ENCODE assay signal across 26 mouse cellular contexts in genomic region chr13:39250096-39250495, GRCm38 (mm10).
DNase-seq lines count a peak whose midpoint lies in the region; ATAC-seq lines count a peak whose summit lies in the region.
"Had no signal": no experiment of that assay in that cellular context is flagged by ENCODE, and none has a peak within 500 bp of the region (broad histone marks: within the 10 kb centered on the region; RNA-seq: fewer than 3 reads in every experiment).

No protein-coding gene starts in this region.

- H3K9ac ChIP-seq in midbrain, embryonic 11.5 days (ENCODE audit: low read length): no peak overlapping the region
- no peak overlapping the region for H3K9ac ChIP-seq in midbrain, embryonic 13.5 days (replicated peaks)
- no peak overlapping the region for H3K9ac ChIP-seq in forebrain, embryonic 14.5 days (ENCODE audit: low read length)
- H3K9ac ChIP-seq: embryonic facial prominence, embryonic 13.5 days; embryonic facial prominence, embryonic 15.5 days; forebrain, embryonic 12.5 days; forebrain, embryonic 15.5 days; forebrain, postnatal 0 days had no signal

- H3K4me1 ChIP-seq in midbrain, embryonic 11.5 days (ENCODE audit: control insufficient read depth, insufficient read depth, low read length): no peaks in the 10 kb centered on the region
- H3K4me1 ChIP-seq in midbrain, embryonic 13.5 days (replicated peaks): no peaks in the 10 kb centered on the region
- H3K4me1 ChIP-seq in forebrain, embryonic 14.5 days (ENCODE audit: control insufficient read depth, insufficient read depth, low read length): no peaks in the 10 kb centered on the region
- H3K4me1 ChIP-seq: embryonic facial prominence, embryonic 15.5 days; forebrain, embryonic 10.5 days; forebrain, embryonic 12.5 days; forebrain, embryonic 15.5 days had no signal

- no peak overlapping the region for H3K4me3 ChIP-seq in midbrain, embryonic 11.5 days (ENCODE audit: low read depth, low read length)
- no peak overlapping the region for H3K4me3 ChIP-seq in midbrain, embryonic 13.5 days (replicated peaks)
- no peak overlapping the region for H3K4me3 ChIP-seq in forebrain, embryonic 14.5 days (ENCODE audit: low read depth, low read length)
- H3K4me3 ChIP-seq: embryonic facial prominence, embryonic 13.5 days; embryonic facial prominence, embryonic 15.5 days; erythroblast, embryonic 14.5 days; forebrain, embryonic 10.5 days; forebrain, embryonic 12.5 days; forebrain, embryonic 15.5 days had no signal

- peak; percentile 2 for DNase-seq in midbrain, embryonic 11.5 days (ENCODE audit: low spot score, missing footprints)
- DNase-seq in 3T3-L1 (ENCODE audit: low read depth, low spot score) (peak; percentile 65), NIH3T3 (ENCODE audit: low read depth) (peak; percentile 24)
- no peak for DNase-seq in forebrain, embryonic 14.5 days (ENCODE audit: low spot score)
- DNase-seq: adrenal gland, adult 2 months; adrenal gland, postnatal 10 days; adrenal gland, postnatal 25 days; B cell, adult 2 months; cerebellum, adult 11 months; cerebellum, adult 18-20 months; cerebellum, adult 8-10 months; cerebellum, adult 9-11 months; cerebellum, postnatal 14 days; cerebellum, postnatal 36 days; embryo, embryonic 11 days; forebrain, postnatal 0 days had no signal

- no peak for ATAC-seq in midbrain, embryonic 11.5 days (ENCODE audit: low FRiP score)
- no peak for ATAC-seq in midbrain, embryonic 13.5 days
- no peak for ATAC-seq in forebrain, embryonic 14.5 days
- ATAC-seq: CD4-positive, CD25-positive, alpha-beta regulatory T cell, adult 4 months; forebrain, embryonic 15.5 days; forebrain, postnatal 0 days had no signal

- no peaks in the 10 kb centered on the region for H3K36me3 ChIP-seq in midbrain, embryonic 11.5 days (ENCODE audit: control insufficient read depth, insufficient read depth, low read length)
- no peaks in the 10 kb centered on the region for H3K36me3 ChIP-seq in midbrain, embryonic 13.5 days
- no peaks in the 10 kb centered on the region for H3K36me3 ChIP-seq in forebrain, embryonic 14.5 days (ENCODE audit: control insufficient read depth, insufficient read depth, low read length)
- H3K36me3 ChIP-seq: embryonic facial prominence, embryonic 13.5 days; embryonic facial prominence, embryonic 15.5 days; forebrain, embryonic 10.5 days; forebrain, embryonic 12.5 days; forebrain, embryonic 15.5 days; G1E had no signal

- H3K9me3 ChIP-seq in midbrain, embryonic 11.5 days (ENCODE audit: control insufficient read depth, low read length): no peaks in the 10 kb centered on the region
- H3K9me3 ChIP-seq in midbrain, embryonic 13.5 days: no peaks in the 10 kb centered on the region
- no peaks in the 10 kb centered on the region for H3K9me3 ChIP-seq in forebrain, embryonic 14.5 days (replicated peaks; ENCODE audit: control insufficient read depth, low read length)
- H3K9me3 ChIP-seq: embryonic facial prominence, embryonic 13.5 days; embryonic facial prominence, embryonic 15.5 days; forebrain, embryonic 10.5 days; forebrain, embryonic 12.5 days; forebrain, embryonic 15.5 days had no signal

- no peak overlapping the region for H3K4me2 ChIP-seq in midbrain, embryonic 11.5 days
- no peak overlapping the region for H3K4me2 ChIP-seq in midbrain, embryonic 13.5 days (replicated peaks)
- no peak overlapping the region for H3K4me2 ChIP-seq in forebrain, embryonic 14.5 days (ENCODE audit: low read length)
- H3K4me2 ChIP-seq: embryonic facial prominence, embryonic 13.5 days; embryonic facial prominence, embryonic 15.5 days; forebrain, embryonic 12.5 days; forebrain, embryonic 15.5 days had no signal

- H3K27ac ChIP-seq in midbrain, embryonic 11.5 days (ENCODE audit: low read depth, low read length): no peak overlapping the region
- H3K27ac ChIP-seq in midbrain, embryonic 13.5 days: no peak overlapping the region
- H3K27ac ChIP-seq in forebrain, embryonic 14.5 days (ENCODE audit: low read depth, low read length): no peak overlapping the region
- H3K27ac ChIP-seq: embryonic facial prominence, embryonic 13.5 days; embryonic facial prominence, embryonic 15.5 days; forebrain, embryonic 10.5 days; forebrain, embryonic 12.5 days; forebrain, embryonic 15.5 days had no signal

- no peaks in the 10 kb centered on the region for H3K27me3 ChIP-seq in midbrain, embryonic 11.5 days (ENCODE audit: control insufficient read depth, insufficient read depth, low read length)
- no peaks in the 10 kb centered on the region for H3K27me3 ChIP-seq in midbrain, embryonic 13.5 days
- H3K27me3 ChIP-seq in forebrain, embryonic 14.5 days (replicated peaks; ENCODE audit: control insufficient read depth, insufficient read depth, low read length): no peaks in the 10 kb centered on the region
- H3K27me3 ChIP-seq: CH12.LX; embryonic facial prominence, embryonic 13.5 days; embryonic facial prominence, embryonic 15.5 days; forebrain, embryonic 12.5 days; forebrain, embryonic 15.5 days had no signal

- WGBS in midbrain, embryonic 11.5 days: 83% methylated on average over 4 of the region's 4 CpGs
- WGBS in midbrain, embryonic 13.5 days: 66% methylated on average over 4 of the region's 4 CpGs
- 69% methylated on average over 4 of the region's 4 CpGs for WGBS in forebrain, embryonic 14.5 days
